Mouse (Mus musculus) lung, postnatal 25 days (tissue): ENCODE measurements around the gene Thy1.

Experiments used
- DNase-seq: peaks from one replicate; pipeline ENCODE4 v3.0.0; 2022; ENCODE audit warnings: low spot score

Gene Thy1

GRCm38 (mm10) chr9:44042836-44043707, at the start of gene Thy1:
Thy1 (plus strand) TSS chr9:44043384.
- DNase-seq = no peak

- DNase-seq = no peak
These were observed 45.5 kb upstream of the Thy1 start for GRCm38 (mm10) chr9:43997681-43998080.

GRCm38 (mm10) chr9:43998851-43999250, 44.3 kb upstream of the Thy1 start:
- DNase-seq = no peak

- DNase-seq = no peak
These were observed 38.8 kb upstream of the Thy1 start for GRCm38 (mm10) chr9:44004362-44004761.

GRCm38 (mm10) chr9:44005305-44005704, 37.9 kb upstream of the Thy1 start:
- no peak for DNase-seq

- no peak for DNase-seq
These were observed 35.9 kb upstream of the Thy1 start for GRCm38 (mm10) chr9:44007323-44007722.

- DNase-seq = no peak
These were observed 35.2 kb upstream of the Thy1 start for GRCm38 (mm10) chr9:44007991-44008390.

GRCm38 (mm10) chr9:44010900-44011299, 32.3 kb upstream of the Thy1 start:
- no peak for DNase-seq

- no peak for DNase-seq
These were observed 31.5 kb upstream of the Thy1 start for GRCm38 (mm10) chr9:44011668-44012067.

- DNase-seq = no peak
These were observed 31.0 kb upstream of the Thy1 start for GRCm38 (mm10) chr9:44012164-44012563.

GRCm38 (mm10) chr9:44012761-44013301, 30.4 kb upstream of the Thy1 start:
- DNase-seq = peak; percentile 10

- no peak for DNase-seq
These were observed 29.4 kb upstream of the Thy1 start for GRCm38 (mm10) chr9:44013781-44014180.

- DNase-seq = no peak
These were observed 26.9 kb upstream of the Thy1 start for GRCm38 (mm10) chr9:44016304-44016703.

GRCm38 (mm10) chr9:44017846-44018245, 25.3 kb upstream of the Thy1 start:
- DNase-seq = no peak

GRCm38 (mm10) chr9:44020001-44020400, 23.2 kb upstream of the Thy1 start:
- DNase-seq = no peak

- DNase-seq = no peak
These were observed 20.9 kb upstream of the Thy1 start for GRCm38 (mm10) chr9:44022100-44022847.

- no peak for DNase-seq
These were observed 19.1 kb upstream of the Thy1 start for GRCm38 (mm10) chr9:44024096-44024495.

- DNase-seq = no peak
These were observed 13.5 kb upstream of the Thy1 start for GRCm38 (mm10) chr9:44029580-44030236.

GRCm38 (mm10) chr9:44030646-44031045, 12.5 kb upstream of the Thy1 start:
- no peak for DNase-seq

- DNase-seq = no peak
These were observed 12.1 kb upstream of the Thy1 start for GRCm38 (mm10) chr9:44031079-44031478.

GRCm38 (mm10) chr9:44031946-44032345, 11.2 kb upstream of the Thy1 start:
- DNase-seq = no peak

- no peak for DNase-seq
These were observed 9.9 kb upstream of the Thy1 start for GRCm38 (mm10) chr9:44033317-44033716.
